Mouse (Mus musculus) neural tube, embryonic 11.5 days (tissue): Measurements from ENCODE around the gene Cela1. TPM values are rescaled to one million over a fixed set of nuclear protein-coding genes. Genes with fewer than 3 reads are reported as not detected.

Experiments used
- ATAC-seq: fragments of 200-750 bp; cut with Nextera tagmentation; 2 replicates; pipeline ENCODE4 v1.8.0; 2017; ENCODE audit warnings: moderate number of reproducible peaks, mild to moderate bottlenecking, moderate TSS enrichment, moderate library complexity; ENCODE audit not compliant: insufficient read depth, low FRiP score, low TSS enrichment
- DNase-seq: peaks from one replicate; pipeline ENCODE4 v3.0.0-alpha.2; 2015; ENCODE audit warnings: low spot score
- H3K27ac ChIP-seq: fragments of 300-500 bp; sonication (generic); 2 replicates; pipeline ENCODE4 v1.5.1; 2014; ENCODE audit warnings: low read depth, mild to moderate bottlenecking, low read length
- H3K27me3 ChIP-seq: fragments of 300-500 bp; sonication (generic); 2 replicates; pipeline ENCODE4 v1.6.1; 2014; ENCODE audit warnings: mild to moderate bottlenecking, low read length, mixed read lengths; ENCODE audit not compliant: control insufficient read depth, insufficient read depth
- H3K36me3 ChIP-seq: fragments of 300-500 bp; sonication (generic); 2 replicates; pipeline ENCODE4 v1.6.1; 2014; ENCODE audit warnings: mild to moderate bottlenecking, low read length, moderate library complexity, mixed read lengths; ENCODE audit not compliant: control insufficient read depth, insufficient read depth
- H3K4me1 ChIP-seq: fragments of 300-500 bp; sonication (generic); 2 replicates; pipeline ENCODE4 v1.6.1; 2014; ENCODE audit warnings: low read length, mixed read lengths; ENCODE audit not compliant: control insufficient read depth, insufficient read depth
- H3K4me2 ChIP-seq: fragments of 300-500 bp; sonication (generic); 2 replicates; pipeline ENCODE4 v1.6.1; 2014; ENCODE audit warnings: low read depth, mild to moderate bottlenecking, moderate library complexity
- H3K4me3 ChIP-seq: fragments of 300-500 bp; sonication (generic); 2 replicates; pipeline ENCODE4 v1.5.1; 2014; ENCODE audit warnings: low read depth, low read length
- H3K9ac ChIP-seq: fragments of 300-500 bp; sonication (generic); 2 replicates; pipeline ENCODE4 v1.6.1; 2014; ENCODE audit warnings: mild to moderate bottlenecking, low read length
- H3K9me3 ChIP-seq: fragments of 300-500 bp; sonication (generic); 2 replicates; pipeline ENCODE4 v1.6.1; 2016; ENCODE audit warnings: low read length; ENCODE audit not compliant: control insufficient read depth
- WGBS: fragments of 180-500 bp; shearing (Covaris S2); extraction: QIAGEN DNeasy Blood & Tissue Kit; methylation state at CpG from one replicate; pipeline ENCODE4 v1.1.7; 2014; 5-methylcytosine and 5-hydroxymethylcytosine counted together
- polyA plus RNA-seq: library from polyadenylated mRNA; unstranded; fragments of >200 nt; fragmentation: Nextera tagmentation; extraction: Ambion mirVana; gene quantifications from 2 replicates; pipeline ENCODE4 v1.2.1, GENCODE M21; 2014

Cela1 gene
- polyA plus RNA-seq, 1 experiment from 2014 or later: 1.3 TPM

- H3K4me1 ChIP-seq: peaks cover 4% of the 10 kb centered on the region; the same call in 1 of the 2 replicates
- H3K27ac ChIP-seq: no peak overlapping the region
- no peak overlapping the region for H3K4me3 ChIP-seq
- 85% methylated on average over 11 of the region's 11 CpGs for WGBS
- ATAC-seq (no peak), DNase-seq (no peak)
- peaks cover 30% of the 10 kb centered on the region for H3K27me3 ChIP-seq
- H3K36me3 ChIP-seq: no peaks in the 10 kb centered on the region
- no peak overlapping the region for H3K4me2 ChIP-seq
- H3K9me3 ChIP-seq: no peaks in the 10 kb centered on the region
- no peak overlapping the region for H3K9ac ChIP-seq
These were observed 39.0 kb upstream of the Cela1 start for GRCm38 (mm10) chr15:100726721-100727120.

- Histone ChIP-seq H3K27me3 (peaks cover 8% of the 10 kb centered on the region), H3K36me3 (no peaks in the 10 kb centered on the region), H3K4me1 (no peaks in the 10 kb centered on the region), H3K27ac (no peak overlapping the region), H3K9me3 (no peaks in the 10 kb centered on the region), H3K4me3 (no peak overlapping the region), H3K9ac (no peak overlapping the region), H3K4me2 (no peak overlapping the region)
- ATAC-seq: no peak
- no peak for DNase-seq
- 77% methylated on average over 14 of the region's 14 CpGs for WGBS
These were observed 35.8 kb upstream of the Cela1 start for GRCm38 (mm10) chr15:100723505-100723904.

GRCm38 (mm10) chr15:100722564-100722963 is 34.8 kb upstream of the Cela1 start:
- Histone ChIP-seq H3K36me3 (no peaks in the 10 kb centered on the region), H3K4me1 (no peaks in the 10 kb centered on the region), H3K9ac (no peak overlapping the region), H3K4me3 (no peak overlapping the region), H3K27me3 (no peaks in the 10 kb centered on the region; the same call in 1 of the 2 replicates), H3K27ac (no peak overlapping the region), H3K9me3 (no peaks in the 10 kb centered on the region), H3K4me2 (no peak overlapping the region)
- 83% methylated on average over 6 of the region's 6 CpGs for WGBS
- ATAC-seq: no peak
- no peak for DNase-seq

- WGBS: 77% methylated on average over 4 of the region's 4 CpGs
- no peak overlapping the region for H3K4me3 ChIP-seq
- H3K4me2 ChIP-seq: no peak overlapping the region
- ATAC-seq: no peak
- H3K27ac ChIP-seq: no peak overlapping the region
- no peaks in the 10 kb centered on the region for H3K36me3 ChIP-seq
- no peak overlapping the region for H3K9ac ChIP-seq
- no peaks in the 10 kb centered on the region for H3K4me1 ChIP-seq
- H3K9me3 ChIP-seq: no peaks in the 10 kb centered on the region
- H3K27me3 ChIP-seq: no peaks in the 10 kb centered on the region; the same call in 1 of the 2 replicates
- no peak for DNase-seq
These were observed 34.3 kb upstream of the Cela1 start for GRCm38 (mm10) chr15:100722026-100722425.

GRCm38 (mm10) chr15:100721445-100721844 is 33.7 kb upstream of the Cela1 start:
- no peaks in the 10 kb centered on the region for H3K36me3 ChIP-seq
- H3K4me1 ChIP-seq: no peaks in the 10 kb centered on the region
- H3K4me2 ChIP-seq: no peak overlapping the region

GRCm38 (mm10) chr15:100720066-100720465 is 32.3 kb upstream of the Cela1 start:
- no peak for ATAC-seq
- Histone ChIP-seq H3K9me3 (no peaks in the 10 kb centered on the region), H3K36me3 (no peaks in the 10 kb centered on the region), H3K4me3 (no peak overlapping the region), H3K4me1 (no peaks in the 10 kb centered on the region), H3K4me2 (no peak overlapping the region), H3K27me3 (no peaks in the 10 kb centered on the region), H3K27ac (no peak overlapping the region), H3K9ac (no peak overlapping the region)
- 85% methylated on average over 10 of the region's 10 CpGs for WGBS
- no peak for DNase-seq

More at GRCm38 (mm10) chr15:100721445-100721844, 33.7 kb upstream of the Cela1 start:
- no peak for DNase-seq
- WGBS: 92% methylated on average over 5 of the region's 5 CpGs
- Histone ChIP-seq H3K4me3 (no peak overlapping the region), H3K27ac (no peak overlapping the region), H3K27me3 (no peaks in the 10 kb centered on the region), H3K9me3 (no peaks in the 10 kb centered on the region), H3K9ac (no peak overlapping the region)
- ATAC-seq: no peak

GRCm38 (mm10) chr15:100719217-100719616 is 31.5 kb upstream of the Cela1 start:
- H3K27ac ChIP-seq: no peak overlapping the region
- no peaks in the 10 kb centered on the region for H3K9me3 ChIP-seq
- WGBS: 93% methylated on average over 5 of the region's 5 CpGs
- H3K4me1 ChIP-seq: no peaks in the 10 kb centered on the region
- no peaks in the 10 kb centered on the region for H3K27me3 ChIP-seq
- ATAC-seq: no peak
- no peak for DNase-seq
- no peaks in the 10 kb centered on the region for H3K36me3 ChIP-seq
- no peak overlapping the region for H3K9ac ChIP-seq
- no peak overlapping the region for H3K4me2 ChIP-seq
- H3K4me3 ChIP-seq: no peak overlapping the region

GRCm38 (mm10) chr15:100718572-100718971 is 30.9 kb upstream of the Cela1 start:
- no peaks in the 10 kb centered on the region for H3K27me3 ChIP-seq
- no peaks in the 10 kb centered on the region for H3K9me3 ChIP-seq
- 78% methylated on average over 11 of the region's 11 CpGs for WGBS
- H3K4me3 ChIP-seq: no peak overlapping the region
- no peak overlapping the region for H3K9ac ChIP-seq
- no peaks in the 10 kb centered on the region for H3K36me3 ChIP-seq
- no peaks in the 10 kb centered on the region for H3K4me1 ChIP-seq
- ATAC-seq (no peak), DNase-seq (no peak)
- H3K27ac ChIP-seq: no peak overlapping the region
- no peak overlapping the region for H3K4me2 ChIP-seq

- H3K9ac ChIP-seq: no peak overlapping the region
- 83% methylated on average over 6 of the region's 6 CpGs for WGBS
- H3K9me3 ChIP-seq: no peaks in the 10 kb centered on the region
- H3K4me2 ChIP-seq: no peak overlapping the region
- no peaks in the 10 kb centered on the region for H3K27me3 ChIP-seq
- H3K27ac ChIP-seq: no peak overlapping the region
- no peak overlapping the region for H3K4me3 ChIP-seq
- DNase-seq (no peak), ATAC-seq (no peak)
- H3K4me1 ChIP-seq: no peaks in the 10 kb centered on the region
- H3K36me3 ChIP-seq: no peaks in the 10 kb centered on the region
These were observed 30.2 kb upstream of the Cela1 start for GRCm38 (mm10) chr15:100717933-100718332.
